Mouse (Mus musculus): ENCODE results near the gene Dhx32.

The Dhx32 gene

GRCm38 (mm10) chr7:133782717-133783435 lies at the start of gene Dhx32:
Gene Dhx32 (minus strand): TSS chr7:133782726.
- peak; percentile 59 to 68 for DNase-seq (ENCODE audit: low spot score in 2 of 2)

DNA sequence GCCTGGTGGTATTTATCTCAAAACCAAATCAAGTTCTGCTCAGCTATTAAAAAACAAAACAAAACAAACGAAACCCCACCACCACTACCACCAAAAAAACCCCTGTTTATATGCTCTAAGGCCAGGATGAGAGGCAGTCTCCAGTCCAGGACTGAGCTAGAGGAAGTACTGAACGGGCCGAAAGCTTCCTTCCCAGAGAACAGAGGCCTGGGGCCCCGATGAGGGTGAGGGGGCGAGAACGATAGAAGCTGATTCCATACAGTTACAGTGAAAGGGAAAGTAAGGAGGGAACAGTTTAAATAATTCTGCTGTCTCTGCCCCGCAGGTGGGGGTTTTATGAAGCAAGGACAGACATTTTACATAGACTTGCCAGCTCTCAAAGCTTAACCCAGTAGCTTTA lies 47.1 kb upstream of the Dhx32 start:
- DNase-seq (ENCODE audit: low spot score in 2 of 2), result no peak

DNA sequence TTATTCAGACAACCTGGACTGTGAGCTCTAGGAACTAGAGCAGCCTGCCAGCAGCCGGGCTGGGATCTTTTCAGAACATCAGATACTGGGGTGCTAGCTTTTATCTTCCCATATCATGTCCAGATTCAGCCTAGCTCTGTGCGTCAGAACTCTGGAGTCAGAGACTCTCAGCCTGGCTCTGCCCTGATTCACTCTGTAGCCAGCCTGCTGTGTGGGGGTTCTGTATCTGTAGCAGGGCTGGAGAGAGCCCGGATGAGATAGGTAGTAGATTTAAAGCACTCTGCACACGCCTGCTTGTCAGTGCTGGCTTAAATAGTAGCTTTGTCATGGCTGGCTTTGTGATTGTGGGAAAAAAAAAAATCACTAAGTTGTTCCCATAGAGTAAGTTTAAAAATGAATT lies 46.0 kb upstream of the Dhx32 start:
- no peak for DNase-seq (ENCODE audit: low spot score in 2 of 2)

DNA sequence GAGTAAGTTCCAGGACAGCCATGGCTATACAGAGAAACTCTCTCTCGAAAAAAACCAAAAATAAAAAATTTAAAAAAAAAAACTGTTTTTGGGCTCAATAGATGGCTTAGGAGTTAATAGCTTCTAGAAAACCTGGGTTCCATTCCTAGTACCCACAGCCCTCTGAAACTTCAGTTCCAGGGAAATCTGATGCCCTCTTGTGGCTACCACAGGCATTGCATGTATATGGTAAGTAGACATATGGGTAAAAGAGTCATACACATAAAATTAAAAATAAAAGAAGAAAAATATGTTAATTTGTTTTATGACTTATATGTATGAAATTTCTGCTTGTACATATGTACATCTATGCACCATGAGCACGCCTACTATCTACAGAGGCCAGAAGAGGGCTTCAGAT lies 42.1 kb upstream of the Dhx32 start:
- no peak for DNase-seq (ENCODE audit: low spot score in 2 of 2)

- DNase-seq (ENCODE audit: low spot score in 2 of 2), result no peak
These were observed 41.2 kb upstream of the Dhx32 start for GRCm38 (mm10) chr7:133823751-133824150.

DNA sequence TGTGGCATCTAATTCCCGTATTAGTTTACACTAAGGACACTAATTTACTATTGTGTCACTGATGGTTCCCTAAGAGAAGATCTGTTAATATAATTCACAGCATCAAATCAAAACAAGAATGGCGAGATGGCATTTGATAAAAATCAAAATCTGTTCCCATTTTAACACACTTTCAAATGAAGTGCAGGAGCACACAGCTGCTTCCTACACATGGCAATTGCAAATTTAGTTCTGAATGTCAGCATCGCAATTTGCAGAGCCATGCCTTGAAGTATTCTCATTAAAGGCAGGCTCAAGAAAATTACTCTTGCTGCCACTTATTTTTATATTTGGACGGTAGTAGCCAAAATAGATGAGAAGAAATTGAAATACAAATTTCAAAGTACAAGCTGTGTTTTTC lies 30.8 kb upstream of the Dhx32 start:
- DNase-seq (ENCODE audit: low spot score in 2 of 2), result no peak

DNA sequence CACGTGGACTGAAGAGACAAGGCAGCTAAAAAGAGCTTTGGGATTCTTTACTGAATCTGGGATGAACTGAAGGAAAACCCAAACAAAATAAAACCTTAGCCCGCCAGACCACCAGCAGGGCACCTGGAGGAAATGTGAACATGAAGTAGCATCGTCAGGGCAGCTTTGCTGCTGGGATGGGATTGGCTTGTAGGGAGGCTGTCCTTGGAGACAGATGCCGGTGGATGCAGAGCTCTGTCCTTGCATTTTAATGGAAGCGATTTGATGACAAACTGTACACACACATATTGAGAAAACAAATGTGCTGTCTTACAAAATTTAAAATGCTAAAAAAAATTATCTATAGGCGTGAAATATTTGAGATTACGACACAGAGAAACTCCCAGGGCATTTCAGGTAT lies 30.4 kb upstream of the Dhx32 start:
- no peak for DNase-seq (ENCODE audit: low spot score in 2 of 2)

DNA sequence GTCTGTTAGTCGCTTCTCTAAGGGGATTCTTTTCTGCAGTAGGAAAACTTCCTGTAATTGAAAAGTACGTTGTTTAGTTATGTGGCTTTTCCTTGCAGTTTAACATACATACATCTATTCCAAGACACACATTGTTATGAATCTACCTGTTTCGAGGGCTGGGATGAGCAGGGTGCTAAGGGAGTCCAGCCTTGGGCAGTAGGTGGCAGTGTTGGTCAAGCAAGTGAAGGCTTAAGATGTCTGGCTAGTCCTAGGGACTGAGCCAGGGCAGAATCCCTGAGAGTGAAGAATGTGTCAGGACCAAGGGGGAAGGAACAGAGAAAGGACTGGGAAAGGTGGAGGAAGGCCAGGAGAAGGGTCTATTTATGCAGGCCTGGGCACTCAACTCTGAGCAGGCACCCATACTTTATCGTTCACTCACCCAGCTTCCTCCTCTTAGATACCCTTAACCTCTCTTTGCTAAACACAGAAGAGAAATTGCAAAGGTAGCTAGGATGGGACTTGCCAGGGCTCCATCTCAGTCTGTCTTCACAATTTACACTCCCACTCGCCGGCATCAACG lies 23.2 kb upstream of the Dhx32 start:
- peak; percentile 46 to 75 for DNase-seq (ENCODE audit: low spot score in 2 of 2)

DNA sequence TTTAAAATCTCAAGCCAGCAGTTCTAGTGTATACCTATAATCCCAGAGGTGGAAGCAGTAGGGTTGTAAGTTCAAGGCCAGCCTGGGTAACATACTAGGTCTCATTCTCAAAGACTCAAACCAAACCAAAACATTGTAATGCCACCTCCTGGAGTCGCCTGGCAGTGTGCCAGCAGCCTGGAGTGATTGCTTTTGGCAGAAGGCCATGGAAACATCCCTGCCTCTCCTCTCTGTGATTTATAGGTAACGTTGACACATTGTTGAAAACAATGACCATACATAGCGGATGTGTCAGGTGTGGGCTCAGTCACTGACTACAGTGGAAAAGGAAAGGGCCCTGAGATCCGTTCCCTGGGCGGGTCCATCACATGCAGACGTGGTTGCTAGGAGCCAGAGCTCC lies 19.3 kb upstream of the Dhx32 start:
- no peak for DNase-seq (ENCODE audit: low spot score in 2 of 2)

DNA sequence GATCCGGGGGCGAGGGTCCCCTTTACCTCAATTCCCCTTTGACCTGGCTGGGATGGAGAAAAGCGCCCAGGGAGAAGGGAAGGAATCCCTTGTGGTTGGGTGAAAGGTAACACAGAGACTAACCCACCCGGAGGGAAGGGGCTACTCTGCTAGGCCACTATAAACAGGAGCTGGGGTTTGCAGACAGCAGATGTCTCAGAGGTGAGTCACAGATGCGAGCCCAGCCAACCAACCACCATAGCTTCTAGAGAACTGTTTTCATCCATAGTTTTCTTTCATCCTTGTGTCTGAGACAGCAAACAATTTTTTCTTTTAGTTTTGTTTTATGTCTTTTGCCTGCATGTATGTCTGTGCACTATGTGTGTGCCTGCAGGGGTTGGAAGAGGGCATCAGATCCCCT lies 17.4 kb upstream of the Dhx32 start:
- DNase-seq (ENCODE audit: low spot score in 2 of 2), result no peak

- peak in 1 of 2 experiments; percentile 19 for DNase-seq (ENCODE audit: low spot score in 2 of 2)
These were observed 12.2 kb upstream of the Dhx32 start for GRCm38 (mm10) chr7:133794720-133795119.

GRCm38 (mm10) chr7:133793248-133794131 lies 11.0 kb upstream of the Dhx32 start:
- no peak for DNase-seq (ENCODE audit: low spot score in 2 of 2)

GRCm38 (mm10) chr7:133792771-133793170 lies 10.2 kb upstream of the Dhx32 start:
- DNase-seq (ENCODE audit: low spot score in 2 of 2), result no peak

DNA sequence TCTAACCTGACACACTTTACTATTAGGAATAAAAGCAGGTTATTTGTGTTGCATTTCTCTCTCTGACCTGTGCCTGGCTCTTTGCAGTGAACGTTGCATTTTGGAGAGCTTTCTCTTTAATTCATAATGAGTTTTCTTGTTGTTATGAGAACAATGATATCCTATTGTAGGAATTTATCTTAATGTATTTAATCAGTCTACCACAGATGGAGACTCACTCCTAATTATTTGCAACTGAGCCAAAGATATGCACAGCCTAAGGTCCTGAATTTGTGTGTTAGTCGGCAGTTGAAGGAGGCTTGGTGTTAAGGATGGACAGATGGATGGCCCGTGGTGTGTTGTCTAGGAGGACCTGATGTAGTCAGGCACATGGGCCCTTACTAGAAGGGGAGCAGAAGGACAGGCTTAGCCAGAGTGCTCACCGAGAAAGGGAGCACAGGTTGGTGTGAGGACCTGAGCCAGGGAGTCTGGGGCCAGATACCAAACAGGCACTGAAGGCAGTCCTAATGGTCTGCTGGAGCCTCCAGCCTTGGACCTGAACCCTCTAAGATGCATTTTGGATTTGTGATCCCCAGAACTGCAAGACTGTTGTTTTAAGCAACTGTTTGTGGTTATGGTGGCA lies 8.2 kb upstream of the Dhx32 start:
- no peak for DNase-seq (ENCODE audit: low spot score in 2 of 2)

DNA sequence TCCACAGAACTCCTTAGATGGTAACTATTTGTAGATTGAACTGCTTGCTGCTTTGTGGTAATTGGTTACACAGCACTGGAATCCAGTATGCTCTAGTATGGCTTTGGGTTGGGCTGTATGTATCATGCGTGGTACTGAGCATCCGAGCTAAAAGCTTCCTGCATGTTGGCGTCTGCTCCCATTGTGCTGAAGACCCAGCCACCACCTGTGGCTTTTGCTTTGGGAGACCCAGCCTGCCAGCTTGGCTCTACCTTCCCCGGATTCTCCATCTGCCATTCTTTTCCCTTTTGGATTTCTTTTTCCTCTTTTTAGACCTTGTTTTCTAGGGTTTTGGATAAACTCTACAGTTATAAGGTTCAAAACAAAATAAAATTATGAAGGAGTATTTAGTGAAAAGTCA lies 7.6 kb upstream of the Dhx32 start:
- DNase-seq (ENCODE audit: low spot score in 2 of 2), result no peak

DNA sequence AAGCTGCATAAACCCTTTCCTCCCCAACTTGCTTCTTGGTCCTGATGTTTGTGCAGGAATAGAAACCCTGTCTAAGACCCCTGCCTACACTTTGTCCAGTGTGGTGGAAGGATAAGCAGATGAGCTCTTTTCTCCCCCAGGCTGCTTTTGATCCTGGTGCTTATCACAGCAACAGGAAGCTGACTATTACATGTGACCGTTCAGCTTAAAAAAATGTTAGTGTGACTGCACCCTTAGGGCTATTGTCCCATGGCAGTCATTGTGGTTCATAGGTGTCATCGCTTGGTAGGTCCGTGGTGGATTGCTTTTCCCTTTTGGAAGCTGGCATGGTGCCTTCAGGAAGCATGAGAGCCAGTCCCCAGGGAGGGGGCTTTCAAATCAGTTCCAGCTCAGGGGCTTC lies 5.6 kb upstream of the Dhx32 start:
- DNase-seq (ENCODE audit: low spot score in 2 of 2), result no peak

DNA sequence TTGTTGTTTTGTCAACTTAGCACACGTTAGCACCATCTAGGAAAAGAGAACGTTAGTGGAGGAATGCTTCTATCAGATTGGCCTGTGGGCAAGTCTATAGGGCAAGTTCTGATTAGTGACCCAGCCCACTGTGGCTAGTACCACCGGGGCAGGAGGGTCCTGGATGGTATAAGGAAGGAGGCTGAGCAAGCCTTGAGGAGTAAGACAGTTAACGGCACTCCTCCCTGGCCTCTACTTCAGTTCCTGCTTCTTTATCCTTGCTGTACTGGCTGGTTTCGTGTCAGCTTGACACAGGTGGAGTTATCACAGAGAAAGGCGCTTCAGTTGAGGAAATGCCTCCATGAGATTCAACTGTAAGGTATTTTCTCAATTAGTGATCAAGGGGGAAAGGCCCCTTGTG lies 5.0 kb upstream of the Dhx32 start:
- DNase-seq (ENCODE audit: low spot score in 2 of 2), result no peak

GRCm38 (mm10) chr7:133781991-133782390 lies 535 bp downstream of the Dhx32 start:
- DNase-seq (ENCODE audit: low spot score in 2 of 2), result no peak

GRCm38 (mm10) chr7:133781583-133781982 lies 943 bp downstream of the Dhx32 start:
- DNase-seq (ENCODE audit: low spot score in 2 of 2), result no peak

DNA sequence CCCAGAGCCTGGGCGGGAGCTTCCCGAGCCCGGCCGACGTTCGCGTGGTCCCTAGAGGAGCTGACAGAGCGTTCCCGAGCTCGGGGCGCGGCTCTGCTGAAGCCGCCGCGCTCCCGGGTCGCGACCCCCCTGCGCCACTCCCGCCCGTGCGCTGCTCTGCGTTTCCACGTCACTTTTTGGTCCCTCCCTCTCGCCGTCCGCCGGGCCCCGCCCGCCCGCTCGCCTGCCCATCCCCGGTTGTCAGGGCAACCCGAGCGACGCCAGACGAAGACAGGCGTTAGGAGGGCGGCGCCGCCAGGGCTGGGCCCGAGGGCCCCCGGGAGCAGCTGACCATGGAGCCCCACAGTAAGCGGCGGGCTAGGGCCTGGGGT lies 5.9 kb downstream of the Dhx32 start, which contains the start of gene Fank1:
Gene Fank1, plus strand, starts transcription at position 236 of the 371 bp plus-strand sequence.
- DNase-seq (ENCODE audit: low spot score in 2 of 2), result peak; percentile 85 to 90

- DNase-seq (ENCODE audit: low spot score in 2 of 2), result peak in 1 of 2 experiments; percentile 29
These were observed 6.5 kb downstream of the Dhx32 start for GRCm38 (mm10) chr7:133775796-133776625.

Measured in urinary bladder, postnatal 4 days (tissue).